Mouse (Mus musculus) heart, postnatal 0 days (tissue): ENCODE measurements around the gene Cenpc1.

Experiments used
- CTCF ChIP-seq: IDR thresholded peaks from 2 replicates; pipeline ENCODE4 v1.5.1; 2016; ENCODE audit warnings: antibody characterized with exemption, control low read depth, low read depth
- EP300 ChIP-seq: IDR thresholded peaks from 2 replicates; pipeline ENCODE4 v1.6.1; 2016; ENCODE audit warnings: antibody characterized with exemption, low read depth

- TF ChIP-seq CTCF: no peak
- TF ChIP-seq EP300: no peak
Measured at GRCm38 (mm10) chr5:85986734-85987515, 78.5 kb downstream of the Cenpc1 start.
